Mouse (Mus musculus) embryonic fibroblast, embryonic 13.5 days (primary cell): ENCODE results near the gene Rptor. TPM values are rescaled to one million over a fixed set of nuclear protein-coding genes. Genes with fewer than 3 reads are reported as not detected.

Experiments
- H3K27ac ChIP-seq: 2 replicates; pipeline ENCODE4 v1.5.1; 2012; ENCODE audit warnings: low read length, control low read depth, inconsistent platforms; ENCODE audit not compliant: insufficient read depth
- H3K4me1 ChIP-seq: 2 replicates; pipeline ENCODE4 v1.6.1; 2011; ENCODE audit warnings: low read length; ENCODE audit not compliant: control insufficient read depth, insufficient read depth
- H3K4me3 ChIP-seq: 2 replicates; pipeline ENCODE4 v1.5.1; 2011; ENCODE audit warnings: mild to moderate bottlenecking, control low read depth, low read length; ENCODE audit not compliant: insufficient read depth
- CTCF ChIP-seq: IDR thresholded peaks from 2 replicates; pipeline ENCODE4 v1.5.1; 2011; ENCODE audit warnings: mild to moderate bottlenecking, control low read depth, low read length, moderate library complexity, borderline replicate concordance; ENCODE audit not compliant: insufficient read depth
- POLR2A ChIP-seq: IDR thresholded peaks from 2 replicates; pipeline ENCODE4 v1.6.1; 2011; ENCODE audit warnings: low read depth, mild to moderate bottlenecking, control low read depth, low read length, moderate library complexity
- polyA plus RNA-seq: library from polyadenylated mRNA; stranded (reverse); fragments of >200 nt; gene quantifications from 2 replicates; pipeline ENCODE4 v1.2.4, GENCODE M21; 2011; ENCODE audit warnings: low read depth; ENCODE audit not compliant: missing spikeins, insufficient read length

Rptor gene
- polyA plus RNA-seq, 1 experiment, result 31.7 TPM

DNA sequence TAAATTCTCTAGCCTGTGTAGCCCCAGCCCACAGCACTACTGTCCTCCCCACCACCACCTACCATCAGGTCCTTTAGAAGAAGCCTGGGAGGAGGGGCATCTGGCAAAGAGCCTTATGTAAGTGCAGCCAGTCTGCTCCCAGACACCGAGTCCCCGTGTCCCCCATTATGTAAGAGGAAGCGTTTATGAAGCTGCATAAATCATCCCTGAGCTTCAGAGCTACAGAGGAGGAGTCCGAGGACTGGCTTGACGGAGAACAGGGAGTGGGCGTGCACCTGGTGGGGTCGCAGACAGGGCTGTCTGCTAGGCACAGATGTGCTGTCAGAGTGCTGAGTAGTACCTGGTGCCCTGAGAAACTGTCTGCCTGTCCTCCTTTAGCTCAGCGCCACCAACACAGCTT, 208.3 kb downstream of the Rptor start:
- TF ChIP-seq CTCF (no peak), POLR2A (no peak)
- H3K27ac ChIP-seq, result no peak overlapping the region
- no peak overlapping the region for H3K4me3 ChIP-seq
- peaks cover 9% of the 10 kb centered on the region for H3K4me1 ChIP-seq

GRCm38 (mm10) chr11:119811598-119811997, 208.9 kb downstream of the Rptor start:
- Histone ChIP-seq H3K4me1 (peaks cover 7% of the 10 kb centered on the region), H3K27ac (no peak overlapping the region)

DNA sequence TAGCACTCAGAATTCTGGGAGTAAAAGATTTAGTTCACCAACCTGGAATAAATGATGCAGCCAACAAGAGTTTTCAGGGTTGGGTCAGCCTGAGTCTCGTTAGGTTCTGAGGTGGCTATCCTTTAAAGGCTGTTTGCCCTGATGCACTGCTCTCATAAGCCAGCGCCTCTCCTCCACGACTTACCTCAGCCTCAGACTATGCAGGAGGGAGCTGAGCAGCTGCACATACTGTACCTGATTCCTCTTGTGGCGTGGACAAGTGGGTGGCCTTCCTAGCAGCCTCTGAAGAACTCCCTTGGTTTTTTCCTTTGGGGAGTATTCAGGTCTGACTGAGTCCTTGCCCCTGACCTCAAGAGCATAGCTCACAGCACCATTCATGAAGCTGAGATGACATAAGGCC, 209.4 kb downstream of the Rptor start:
- H3K4me3 ChIP-seq, result no peak overlapping the region
- peaks cover 4% of the 10 kb centered on the region; the same call in 1 of the 2 replicates for H3K4me1 ChIP-seq
- TF ChIP-seq CTCF (no peak), POLR2A (no peak)
- no peak overlapping the region for H3K27ac ChIP-seq

More at GRCm38 (mm10) chr11:119811598-119811997, 208.9 kb downstream of the Rptor start:
- TF ChIP-seq CTCF (no peak), POLR2A (no peak)
- no peak overlapping the region for H3K4me3 ChIP-seq

GRCm38 (mm10) chr11:119814035-119814558, 211.4 kb downstream of the Rptor start:
- no peak overlapping the region for H3K27ac ChIP-seq
- H3K4me3 ChIP-seq, result no peak overlapping the region
- TF ChIP-seq POLR2A (no peak), CTCF (no peak)
- H3K4me1 ChIP-seq, result 0 out of 2 replicates have a peak, but pooled peaks cover 4% of the 10 kb centered on the region

- H3K27ac ChIP-seq, result no peak overlapping the region
- TF ChIP-seq POLR2A (no peak), CTCF (no peak)
- H3K4me1 ChIP-seq, result 0 out of 2 replicates have a peak, but pooled peaks cover 4% of the 10 kb centered on the region
- H3K4me3 ChIP-seq, result no peak overlapping the region
Observed at GRCm38 (mm10) chr11:119816798-119817361, 214.2 kb downstream of the Rptor start.

- no peak overlapping the region for H3K4me3 ChIP-seq
- no peak for TF ChIP-seq CTCF
- TF ChIP-seq POLR2A, result no peak
Observed at GRCm38 (mm10) chr11:119817362-119817837, 214.7 kb downstream of the Rptor start.

GRCm38 (mm10) chr11:119817898-119818297, 215.2 kb downstream of the Rptor start:
- H3K4me1 ChIP-seq, result 0 out of 2 replicates have a peak, but pooled peaks cover 4% of the 10 kb centered on the region
- TF ChIP-seq POLR2A, result no peak
- TF ChIP-seq CTCF, result no peak
- H3K4me3 ChIP-seq, result no peak overlapping the region
- H3K27ac ChIP-seq, result no peak overlapping the region

More at GRCm38 (mm10) chr11:119817362-119817837, 214.7 kb downstream of the Rptor start:
- Histone ChIP-seq H3K4me1 (0 out of 2 replicates have a peak, but pooled peaks cover 4% of the 10 kb centered on the region), H3K27ac (no peak overlapping the region)

DNA sequence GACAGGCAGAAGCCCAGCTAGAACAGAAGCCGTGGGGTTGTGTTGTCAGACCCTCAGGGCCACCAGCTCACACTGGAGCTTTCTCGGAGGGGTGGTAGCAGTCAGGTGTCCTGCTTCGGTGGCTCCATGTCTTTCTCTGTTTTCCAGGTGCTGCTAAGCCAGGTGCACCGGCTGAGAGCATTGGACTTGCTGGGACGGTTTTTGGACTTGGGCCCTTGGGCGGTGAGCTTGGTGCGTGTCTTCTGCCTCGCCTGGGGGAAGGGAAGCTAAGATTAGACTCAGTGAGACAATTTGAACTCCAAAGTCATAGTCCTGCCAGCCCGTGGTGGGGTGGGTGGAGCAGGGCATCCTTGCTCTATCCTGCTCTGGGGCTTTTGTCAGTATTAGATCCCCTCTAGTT, 218.8 kb downstream of the Rptor start:
- 0 out of 2 replicates have a peak, but pooled peaks cover 4% of the 10 kb centered on the region for H3K4me1 ChIP-seq
- TF ChIP-seq CTCF (no peak), POLR2A (no peak)

GRCm38 (mm10) chr11:119824072-119824649, 221.5 kb downstream of the Rptor start:
- Histone ChIP-seq H3K4me3 (no peak overlapping the region), H3K27ac (no peak overlapping the region), H3K4me1 (no peaks in the 10 kb centered on the region)
- TF ChIP-seq CTCF (no peak), POLR2A (no peak)

More for the DNA sequence above, 218.8 kb downstream of the Rptor start:
- H3K27ac ChIP-seq, result no peak overlapping the region
- no peak overlapping the region for H3K4me3 ChIP-seq

- no peak overlapping the region for H3K27ac ChIP-seq
- H3K4me1 ChIP-seq, result no peaks in the 10 kb centered on the region
- no peak overlapping the region for H3K4me3 ChIP-seq
- TF ChIP-seq POLR2A (no peak), CTCF (no peak)
Observed at GRCm38 (mm10) chr11:119825783-119826182, 223.1 kb downstream of the Rptor start.
